ENCODE assay signal across 8 mouse cellular contexts in genomic region chr13:51848481-51849240, GRCm38 (mm10). TPM values are rescaled to one million over a fixed set of nuclear protein-coding genes. Genes with fewer than 3 reads are reported as not detected.
DNase-seq lines count a peak whose midpoint lies in the region; ATAC-seq lines count a peak whose summit lies in the region.

No protein-coding gene starts in this region.

- H3K27ac ChIP-seq in forebrain, embryonic 13.5 days, result peak overlapping the region; percentile 92
- peak overlapping the region; percentile 84 for H3K27ac ChIP-seq in hindbrain, embryonic 14.5 days

- WGBS in forebrain, embryonic 13.5 days, result 1% methylated on average over 20 of the region's 20 CpGs
- under 1% methylated on average over 19 of the region's 20 CpGs for WGBS in hindbrain, embryonic 14.5 days

- H3K4me3 ChIP-seq in forebrain, embryonic 13.5 days, result peak overlapping the region; percentile 62
- peak overlapping the region; percentile 42 for H3K4me3 ChIP-seq in hindbrain, embryonic 14.5 days (replicated peaks; ENCODE audit: low read length)

- H3K4me1 ChIP-seq in forebrain, embryonic 13.5 days, result peaks cover 62% of the 10 kb centered on the region
- peaks cover 34% of the 10 kb centered on the region for H3K4me1 ChIP-seq in hindbrain, embryonic 14.5 days (replicated peaks; ENCODE audit: control insufficient read depth, insufficient read depth, low read length)

- H3K4me2 ChIP-seq in forebrain, embryonic 13.5 days, result peak overlapping the region; percentile 86
- peak overlapping the region; percentile 76 for H3K4me2 ChIP-seq in hindbrain, embryonic 14.5 days (replicated peaks)

- no peaks in the 10 kb centered on the region for H3K9me3 ChIP-seq in forebrain, embryonic 13.5 days (replicated peaks)
- H3K9me3 ChIP-seq in hindbrain, embryonic 14.5 days (ENCODE audit: control insufficient read depth, low read length), result no peaks in the 10 kb centered on the region

- peak; percentile 17 for ATAC-seq in CD4-positive, CD25-positive, alpha-beta regulatory T cell, adult 4 months
- ATAC-seq in forebrain, embryonic 13.5 days, result peak; percentile 12; the same call in 1 of the 2 replicates
- no peak for ATAC-seq in hindbrain, embryonic 14.5 days (ENCODE audit: low FRiP score)

- 0 out of 2 replicates have a peak, but pooled peaks cover 5% of the 10 kb centered on the region for H3K36me3 ChIP-seq in forebrain, embryonic 13.5 days (ENCODE audit: poor library complexity, severe bottlenecking)
- H3K36me3 ChIP-seq in hindbrain, embryonic 14.5 days (replicated peaks; ENCODE audit: control insufficient read depth, insufficient read depth), result no peaks in the 10 kb centered on the region

- H3K9ac ChIP-seq in forebrain, embryonic 13.5 days, result peak overlapping the region; percentile 90
- H3K9ac ChIP-seq in hindbrain, embryonic 14.5 days, result peak overlapping the region; percentile 76

- H3K27me3 ChIP-seq in forebrain, embryonic 13.5 days, result peaks cover 32% of the 10 kb centered on the region
- peaks cover 11% of the 10 kb centered on the region for H3K27me3 ChIP-seq in hindbrain, embryonic 14.5 days (ENCODE audit: control insufficient read depth, insufficient read depth, low read length)

- peak; percentile 25 for DNase-seq in adrenal gland, adult 8-10 months
- no peak for DNase-seq in hindbrain, embryonic 14.5 days (ENCODE audit: low spot score)
- DNase-seq in left cerebral cortex, adult 18-20 months (ENCODE audit: low spot score in 2 of 2), result peak; percentile 47 to 74
- peak; percentile 37 for DNase-seq in lung, postnatal 25 days (ENCODE audit: low spot score)
- peak; percentile 45 for DNase-seq in right cerebral cortex, postnatal 14 days
- DNase-seq in adipocyte (ENCODE audit: low spot score), result no peak

RNA-seq across cellular contexts. Expression of gene Gadd45g, which starts 2.2 kb away (rescaled TPM):
- 10 to 100 TPM; 13.0 to 18.1 TPM for polyA plus RNA-seq in CD4-positive, CD25-positive, alpha-beta regulatory T cell, adult 4 months (2017; shearing (Covaris generic))
- 10 to 100 TPM; 13.3 to 61.3 (median 18.6) TPM for total RNA-seq in adrenal gland, adult 8-10 months (2022)
- polyA plus RNA-seq in forebrain, embryonic 13.5 days (2015; fragmentation: Nextera tagmentation; extraction: Ambion mirVana), result 235 and 252 TPM in 2 replicates
- polyA plus RNA-seq in hindbrain, embryonic 14.5 days (2014; fragmentation: Nextera tagmentation; extraction: Ambion mirVana), result 38.4 and 43.6 TPM in 2 replicates
- 10 to 100 TPM; 13.5 to 23.2 TPM for total RNA-seq in left cerebral cortex, adult 18-20 months (2021)

RNA-seq across cellular contexts. Expression of gene Sema4d, which starts 55.1 kb away (rescaled TPM):
- polyA plus RNA-seq in CD4-positive, CD25-positive, alpha-beta regulatory T cell, adult 4 months (2017; shearing (Covaris generic)), result 100 to 1,000 TPM; 122 to 152 TPM
- total RNA-seq in adrenal gland, adult 8-10 months (2022), result 10 to 100 TPM in 3 of 4 experiments, 1 to 10 TPM in 1; 8.9 to 23.2 (median 16.2) TPM
- 10.8 TPM in 2 replicates for polyA plus RNA-seq in forebrain, embryonic 13.5 days (2015; fragmentation: Nextera tagmentation; extraction: Ambion mirVana)
- 16.2 and 17.8 TPM in 2 replicates for polyA plus RNA-seq in hindbrain, embryonic 14.5 days (2014; fragmentation: Nextera tagmentation; extraction: Ambion mirVana)
- 10 to 100 TPM; 65.8 to 71.3 TPM for total RNA-seq in left cerebral cortex, adult 18-20 months (2021)

Comparison
In these comparisons a context has a peak if more than half of its experiments do, and no peak if none do; other contexts are left out.
1. DNase-seq: peak in adrenal gland, adult 8-10 months (single experiment), left cerebral cortex, adult 18-20 months (2 of 2), lung, postnatal 25 days (single experiment) and right cerebral cortex, postnatal 14 days (single experiment); none in hindbrain, embryonic 14.5 days (single experiment) and adipocyte (single experiment).